Mouse (Mus musculus): ENCODE results near the gene Asb11.

DNA sequence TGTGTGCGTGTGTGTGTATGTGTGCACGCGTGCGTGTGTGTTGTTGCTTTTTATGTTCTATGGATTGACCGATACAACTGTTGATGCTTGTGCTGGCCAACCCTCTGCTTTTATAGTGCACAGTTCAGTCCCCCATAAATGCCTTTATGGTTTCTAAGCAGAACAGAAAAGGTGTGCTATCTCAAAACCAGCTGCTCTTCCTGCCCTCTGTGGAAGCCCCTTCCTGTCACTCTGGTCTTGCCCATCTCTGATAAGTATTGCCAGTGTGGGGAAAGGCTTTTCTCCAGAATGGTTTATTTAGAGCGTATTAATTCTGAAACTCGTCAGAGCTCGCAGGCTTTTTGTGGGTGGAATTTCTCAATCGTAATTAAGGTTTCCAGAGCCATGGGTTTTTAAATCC lies 4.1 kb upstream of the Asb11 start:
- TF ChIP-seq CTCF (IDR thresholded peaks at IDR 0.05; ENCODE audit: low read depth): no peak
- no peak for TF ChIP-seq EP300 (optimal IDR thresholded peaks at IDR 0.05)

Measured in stomach, postnatal 0 days (tissue).